ENCODE assay signal across 29 mouse cellular contexts in the genomic region with DNA sequence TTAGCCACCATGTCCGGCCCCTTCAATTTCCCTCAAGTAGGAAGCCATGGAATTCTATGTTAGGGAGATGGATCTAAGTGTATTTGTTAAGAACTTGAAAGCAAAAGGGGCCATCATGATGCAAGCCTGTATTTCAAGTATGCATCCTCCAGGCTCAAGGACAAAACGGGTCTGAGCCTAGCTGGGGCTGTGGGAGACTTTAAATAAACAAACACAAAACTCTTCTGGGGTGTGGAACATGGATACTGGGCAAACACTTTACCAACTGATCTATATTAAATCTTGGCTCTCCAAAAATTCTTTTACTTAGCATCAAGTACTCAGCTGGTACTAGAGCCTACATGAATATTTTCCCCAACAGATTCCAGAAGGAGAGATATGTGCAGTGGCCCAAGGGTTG.
"Had no signal": no experiment of that assay in that cellular context is flagged by ENCODE, and none has a peak within 500 bp of the region (broad histone marks: within the 10 kb centered on the region; RNA-seq: fewer than 3 reads in every experiment).

No protein-coding gene starts in this region.

- H3K4me3 ChIP-seq: left cerebral cortex, adult 2 months; limb, embryonic 10.5 days; limb, embryonic 12.5 days; limb, embryonic 13.5 days; limb, embryonic 15.5 days; liver, embryonic 12.5 days; liver, embryonic 13.5 days; liver, embryonic 15.5 days; lung, embryonic 15.5 days; megakaryocyte, embryonic 14.5 days; midbrain, embryonic 10.5 days; midbrain, embryonic 12.5 days; midbrain, embryonic 13.5 days; myocyte; neural tube, embryonic 12.5 days had no signal

- H3K27me3 ChIP-seq: limb, embryonic 12.5 days; limb, embryonic 13.5 days; limb, embryonic 15.5 days; liver, embryonic 12.5 days; liver, embryonic 13.5 days; liver, embryonic 15.5 days; lung, embryonic 15.5 days; megakaryocyte, embryonic 14.5 days; midbrain, embryonic 12.5 days; midbrain, embryonic 13.5 days; neural tube, embryonic 12.5 days had no signal

- ATAC-seq: liver, embryonic 12.5 days; liver, postnatal 0 days; midbrain, embryonic 13.5 days; midbrain, embryonic 16.5 days had no signal

- H3K27ac ChIP-seq: left cerebral cortex, adult 2 months; limb, embryonic 10.5 days; limb, embryonic 12.5 days; limb, embryonic 13.5 days; limb, embryonic 15.5 days; liver, embryonic 12.5 days; liver, embryonic 13.5 days; liver, embryonic 14.5 days; liver, embryonic 15.5 days; lung, embryonic 15.5 days; macrophage; midbrain, embryonic 10.5 days; midbrain, embryonic 12.5 days; midbrain, embryonic 13.5 days; neural tube, embryonic 12.5 days had no signal

- H3K9ac ChIP-seq: limb, embryonic 12.5 days; limb, embryonic 13.5 days; limb, embryonic 15.5 days; liver, embryonic 12.5 days; liver, embryonic 13.5 days; liver, embryonic 14.5 days; liver, embryonic 15.5 days; liver, postnatal 0 days; lung, embryonic 14.5 days; lung, embryonic 15.5 days; midbrain, embryonic 12.5 days; midbrain, embryonic 13.5 days; neural tube, embryonic 12.5 days had no signal

- H3K4me2 ChIP-seq: limb, embryonic 12.5 days; limb, embryonic 13.5 days; limb, embryonic 15.5 days; liver, embryonic 11.5 days; liver, embryonic 12.5 days; liver, embryonic 13.5 days; liver, embryonic 15.5 days; lung, embryonic 14.5 days; lung, embryonic 15.5 days; midbrain, embryonic 12.5 days; midbrain, embryonic 13.5 days; neural tube, embryonic 12.5 days had no signal

- DNase-seq: left cerebral cortex, postnatal 4 days; liver; liver, embryonic 13.5 days; liver, postnatal 0 days; lung, adult 2 months; lung, embryonic 14.5 days; lung, postnatal 10 days; lung, postnatal 14 days; lung, postnatal 36 days; lung, postnatal 4 days; midbrain, embryonic 14.5 days had no signal

- H3K9me3 ChIP-seq: limb, embryonic 10.5 days; limb, embryonic 15.5 days; liver, embryonic 15.5 days; lung, embryonic 15.5 days had no signal
